Mouse (Mus musculus): ENCODE results near the gene Serpina3j. TPM values are rescaled to one million over a fixed set of nuclear protein-coding genes. Genes with fewer than 3 reads are reported as not detected.

The Serpina3j gene
- 0.06 TPM in 1 of 2 replicates, not detected in the other for polyA plus RNA-seq (2015; fragmentation: Nextera tagmentation; extraction: Ambion mirVana)

GRCm38 (mm10) chr12:104314253-104314652, at the start of gene Serpina3j:
TSS of gene Serpina3j (plus strand) at chr12:104314553.
- no peak within 1 kb of the TSS for H3K4me3 ChIP-seq
- H3K4me2 ChIP-seq = no peak within 1 kb of the TSS
- no peaks in the 10 kb centered on the region for H3K36me3 ChIP-seq
- H3K9ac ChIP-seq = no peak within 1 kb of the TSS
- 81% methylated on average over 1 of the region's 1 CpGs for WGBS
- no peak for ATAC-seq (ENCODE audit: borderline replicate concordance, extremely low read depth, low FRiP score, low TSS enrichment)
- no peak within 1 kb of the TSS for H3K27ac ChIP-seq
- no peaks in the 10 kb centered on the region for H3K4me1 ChIP-seq
- H3K27me3 ChIP-seq = no peaks in the 10 kb centered on the region
- no peaks in the 10 kb centered on the region for H3K9me3 ChIP-seq

- WGBS = 63% methylated on average over 3 of the region's 3 CpGs
- no peak for ATAC-seq (ENCODE audit: borderline replicate concordance, extremely low read depth, low FRiP score, low TSS enrichment)
- Histone ChIP-seq H3K27me3 (no peaks in the 10 kb centered on the region), H3K36me3 (no peaks in the 10 kb centered on the region), H3K9me3 (no peaks in the 10 kb centered on the region), H3K27ac (no peak overlapping the region), H3K4me1 (no peaks in the 10 kb centered on the region), H3K4me3 (no peak overlapping the region), H3K4me2 (no peak overlapping the region), H3K9ac (no peak overlapping the region)
Observed at GRCm38 (mm10) chr12:104266374-104266773, 48.0 kb upstream of the Serpina3j start.

GRCm38 (mm10) chr12:104278216-104279055, 35.9 kb upstream of the Serpina3j start:
- H3K9ac ChIP-seq = no peak overlapping the region
- no peak for ATAC-seq (ENCODE audit: borderline replicate concordance, extremely low read depth, low FRiP score, low TSS enrichment)
- WGBS = 71% methylated on average over 18 of the region's 18 CpGs

GRCm38 (mm10) chr12:104279056-104279435, 35.3 kb upstream of the Serpina3j start:
- Histone ChIP-seq H3K9me3 (no peaks in the 10 kb centered on the region), H3K4me3 (no peak overlapping the region), H3K4me2 (no peak overlapping the region), H3K27me3 (no peaks in the 10 kb centered on the region), H3K4me1 (no peaks in the 10 kb centered on the region), H3K36me3 (no peaks in the 10 kb centered on the region), H3K9ac (no peak overlapping the region), H3K27ac (no peak overlapping the region)
- no peak for ATAC-seq (ENCODE audit: borderline replicate concordance, extremely low read depth, low FRiP score, low TSS enrichment)
- WGBS = 6% methylated on average over 3 of the region's 3 CpGs

More at GRCm38 (mm10) chr12:104278216-104279055, 35.9 kb upstream of the Serpina3j start:
- no peak overlapping the region for H3K4me3 ChIP-seq
- no peaks in the 10 kb centered on the region for H3K4me1 ChIP-seq
- H3K9me3 ChIP-seq = no peaks in the 10 kb centered on the region
- no peak overlapping the region for H3K4me2 ChIP-seq
- no peaks in the 10 kb centered on the region for H3K27me3 ChIP-seq
- no peaks in the 10 kb centered on the region for H3K36me3 ChIP-seq
- no peak overlapping the region for H3K27ac ChIP-seq

- Histone ChIP-seq H3K27me3 (no peaks in the 10 kb centered on the region), H3K27ac (no peak overlapping the region), H3K9ac (no peak overlapping the region), H3K4me2 (no peak overlapping the region), H3K4me1 (no peaks in the 10 kb centered on the region), H3K36me3 (no peaks in the 10 kb centered on the region), H3K9me3 (no peaks in the 10 kb centered on the region), H3K4me3 (no peak overlapping the region)
- no peak for ATAC-seq (ENCODE audit: borderline replicate concordance, extremely low read depth, low FRiP score, low TSS enrichment)
- 79% methylated on average over 11 of the region's 11 CpGs for WGBS
Observed at GRCm38 (mm10) chr12:104283380-104283779, 31.0 kb upstream of the Serpina3j start.

GRCm38 (mm10) chr12:104288336-104288735, 26.0 kb upstream of the Serpina3j start:
- no peak overlapping the region for H3K4me2 ChIP-seq
- H3K27ac ChIP-seq = no peak overlapping the region
- H3K4me3 ChIP-seq = no peak overlapping the region
- no peaks in the 10 kb centered on the region for H3K27me3 ChIP-seq
- H3K9ac ChIP-seq = no peak overlapping the region
- no peaks in the 10 kb centered on the region for H3K36me3 ChIP-seq
- no peaks in the 10 kb centered on the region for H3K9me3 ChIP-seq
- H3K4me1 ChIP-seq = no peaks in the 10 kb centered on the region
- ATAC-seq (ENCODE audit: borderline replicate concordance, extremely low read depth, low FRiP score, low TSS enrichment) = no peak

GRCm38 (mm10) chr12:104289872-104290271, 24.5 kb upstream of the Serpina3j start:
- no peaks in the 10 kb centered on the region for H3K27me3 ChIP-seq
- no peaks in the 10 kb centered on the region for H3K9me3 ChIP-seq
- H3K36me3 ChIP-seq = no peaks in the 10 kb centered on the region
- no peak overlapping the region for H3K4me2 ChIP-seq
- H3K4me3 ChIP-seq = no peak overlapping the region
- no peak overlapping the region for H3K27ac ChIP-seq
- no peak overlapping the region for H3K9ac ChIP-seq
- no peak for ATAC-seq (ENCODE audit: borderline replicate concordance, extremely low read depth, low FRiP score, low TSS enrichment)
- WGBS = 32% methylated on average over 4 of the region's 4 CpGs
- H3K4me1 ChIP-seq = no peaks in the 10 kb centered on the region

- no peaks in the 10 kb centered on the region for H3K36me3 ChIP-seq
- H3K4me1 ChIP-seq = no peaks in the 10 kb centered on the region
- H3K4me2 ChIP-seq = no peak overlapping the region
- ATAC-seq (ENCODE audit: borderline replicate concordance, extremely low read depth, low FRiP score, low TSS enrichment) = no peak
- 76% methylated on average over 2 of the region's 2 CpGs for WGBS
- H3K4me3 ChIP-seq = no peak overlapping the region
- no peak overlapping the region for H3K9ac ChIP-seq
- no peak overlapping the region for H3K27ac ChIP-seq
- H3K9me3 ChIP-seq = no peaks in the 10 kb centered on the region
- no peaks in the 10 kb centered on the region for H3K27me3 ChIP-seq
Observed at GRCm38 (mm10) chr12:104293963-104294362, 20.4 kb upstream of the Serpina3j start.

- Histone ChIP-seq H3K4me2 (no peak overlapping the region), H3K9ac (no peak overlapping the region), H3K36me3 (no peaks in the 10 kb centered on the region), H3K27ac (no peak overlapping the region), H3K4me1 (no peaks in the 10 kb centered on the region), H3K27me3 (no peaks in the 10 kb centered on the region), H3K4me3 (no peak overlapping the region), H3K9me3 (no peaks in the 10 kb centered on the region)
- WGBS = 93% methylated on average over 2 of the region's 2 CpGs
- ATAC-seq (ENCODE audit: borderline replicate concordance, extremely low read depth, low FRiP score, low TSS enrichment) = no peak
Observed at GRCm38 (mm10) chr12:104298049-104298448, 16.3 kb upstream of the Serpina3j start.

GRCm38 (mm10) chr12:104305991-104306390, 8.4 kb upstream of the Serpina3j start:
- WGBS = 77% methylated on average over 4 of the region's 4 CpGs
- ATAC-seq (ENCODE audit: borderline replicate concordance, extremely low read depth, low FRiP score, low TSS enrichment) = no peak

GRCm38 (mm10) chr12:104322454-104322853, 8.1 kb downstream of the Serpina3j start:
- H3K27me3 ChIP-seq = no peaks in the 10 kb centered on the region
- no peaks in the 10 kb centered on the region for H3K9me3 ChIP-seq
- WGBS = 58% methylated on average over 1 of the region's 1 CpGs
- ATAC-seq (ENCODE audit: borderline replicate concordance, extremely low read depth, low FRiP score, low TSS enrichment) = peak; percentile 89
- H3K9ac ChIP-seq = no peak overlapping the region
- H3K4me2 ChIP-seq = no peak overlapping the region
- H3K4me3 ChIP-seq = no peak overlapping the region
- H3K36me3 ChIP-seq = no peaks in the 10 kb centered on the region
- H3K4me1 ChIP-seq = 0 out of 2 replicates have a peak, but pooled peaks cover 3% of the 10 kb centered on the region
- no peak overlapping the region for H3K27ac ChIP-seq

More at GRCm38 (mm10) chr12:104305991-104306390, 8.4 kb upstream of the Serpina3j start:
- Histone ChIP-seq H3K36me3 (no peaks in the 10 kb centered on the region), H3K4me3 (no peak overlapping the region), H3K27me3 (no peaks in the 10 kb centered on the region), H3K4me1 (no peaks in the 10 kb centered on the region), H3K9me3 (no peaks in the 10 kb centered on the region), H3K9ac (no peak overlapping the region), H3K27ac (no peak overlapping the region), H3K4me2 (no peak overlapping the region)

GRCm38 (mm10) chr12:104331701-104332100, 17.3 kb downstream of the Serpina3j start:
- Histone ChIP-seq H3K4me2 (no peak overlapping the region), H3K27ac (no peak overlapping the region), H3K4me1 (no peaks in the 10 kb centered on the region), H3K36me3 (no peaks in the 10 kb centered on the region), H3K27me3 (no peaks in the 10 kb centered on the region), H3K4me3 (no peak overlapping the region), H3K9ac (no peak overlapping the region), H3K9me3 (no peaks in the 10 kb centered on the region)
- ATAC-seq (ENCODE audit: borderline replicate concordance, extremely low read depth, low FRiP score, low TSS enrichment) = no peak
- WGBS = 53% methylated on average over 1 of the region's 1 CpGs

Measured in lung, embryonic 15.5 days (tissue).